Mouse (Mus musculus) neural tube, embryonic 15.5 days (tissue): ENCODE data around the gene Arhgap45. TPM values are rescaled to one million over a fixed set of nuclear protein-coding genes. Genes with fewer than 3 reads are reported as not detected.

Source experiments
- polyA plus RNA-seq: library from polyadenylated mRNA; unstranded; fragments of >200 nt; fragmentation: Nextera tagmentation; extraction: Ambion mirVana; gene quantifications from 2 replicates; pipeline ENCODE4 v1.2.1, GENCODE M21; 2015

The Arhgap45 gene
- polyA plus RNA-seq, 1 experiment from 2014 or later, result 2.0 TPM

Other genes with a start within 250 kb of the Arhgap45 start
- gene Rnf126, start 249.7 kb upstream of the Arhgap45 start, polyA plus RNA-seq, result 108 and 110 TPM in 2 replicates
- gene Fstl3, start 239.4 kb upstream of the Arhgap45 start, polyA plus RNA-seq, result 2.6 and 4.5 TPM in 2 replicates
- 0.14 and 10.2 TPM in 2 replicates for gene Prss57, start 225.7 kb upstream of the Arhgap45 start, polyA plus RNA-seq
- 227 and 256 TPM in 2 replicates for gene Palm, start 223.1 kb upstream of the Arhgap45 start, polyA plus RNA-seq
- 0.33 and 11.5 TPM in 2 replicates for gene Misp, start 195.7 kb upstream of the Arhgap45 start, polyA plus RNA-seq
- 55.8 and 121 TPM in 2 replicates for gene Ptbp1, start 162.2 kb upstream of the Arhgap45 start, polyA plus RNA-seq
- gene Prtn3, start 142.2 kb upstream of the Arhgap45 start, polyA plus RNA-seq, result 9.0 and 9.5 TPM in 2 replicates
- 316 and 385 TPM in 2 replicates for gene Plppr3, start 142.0 kb upstream of the Arhgap45 start, polyA plus RNA-seq
- gene Elane, start 130.4 kb upstream of the Arhgap45 start, polyA plus RNA-seq, result 0.31 and 0.50 TPM in 2 replicates
- gene Cfd, start 125.8 kb upstream of the Arhgap45 start, polyA plus RNA-seq, result not detected in 2 replicates
- gene Med16, start 107.7 kb upstream of the Arhgap45 start, polyA plus RNA-seq, result 44.9 and 46.7 TPM in 2 replicates
- 22.7 and 23.6 TPM in 2 replicates for gene Gm26602, start 105.8 kb upstream of the Arhgap45 start, polyA plus RNA-seq
- gene Kiss1r, start 99.7 kb upstream of the Arhgap45 start, polyA plus RNA-seq, result 1.8 and 2.8 TPM in 2 replicates
- 264 and 288 TPM in 2 replicates for gene R3hdm4, start 95.4 kb upstream of the Arhgap45 start, polyA plus RNA-seq
- 2.4 and 5.1 TPM in 2 replicates for gene Arid3a, start 89.6 kb upstream of the Arhgap45 start, polyA plus RNA-seq
- 94.4 and 104 TPM in 2 replicates for gene Wdr18, start 56.5 kb upstream of the Arhgap45 start, polyA plus RNA-seq
- gene Grin3b, start 45.9 kb upstream of the Arhgap45 start, polyA plus RNA-seq, result 0.32 and 0.33 TPM in 2 replicates
- 21.3 and 24.7 TPM in 2 replicates for gene Tmem259, start 32.3 kb upstream of the Arhgap45 start, polyA plus RNA-seq
- 31.6 and 76.4 TPM in 2 replicates for gene Cnn2, start 28.1 kb upstream of the Arhgap45 start, polyA plus RNA-seq
- 5.2 and 5.6 TPM in 2 replicates for gene Abca7, start 20.2 kb upstream of the Arhgap45 start, polyA plus RNA-seq
- 134 and 148 TPM in 2 replicates for gene Polr2e, start 23.1 kb downstream of the Arhgap45 start, polyA plus RNA-seq
- 559 and 600 TPM in 2 replicates for gene Gpx4, start 30.5 kb downstream of the Arhgap45 start, polyA plus RNA-seq
- 11.7 and 12.8 TPM in 2 replicates for gene Sbno2, start 88.9 kb downstream of the Arhgap45 start, polyA plus RNA-seq
- gene Stk11, start 99.2 kb downstream of the Arhgap45 start, polyA plus RNA-seq, result 16.9 and 17.3 TPM in 2 replicates
- 553 and 558 TPM in 2 replicates for gene Atp5d, start 122.0 kb downstream of the Arhgap45 start, polyA plus RNA-seq
- 91.9 and 93.0 TPM in 2 replicates for gene Cbarp, start 124.2 kb downstream of the Arhgap45 start, polyA plus RNA-seq
- 19.4 and 20.5 TPM in 2 replicates for gene Midn, start 131.6 kb downstream of the Arhgap45 start, polyA plus RNA-seq
- 284 and 345 TPM in 2 replicates for gene Cirbp, start 149.3 kb downstream of the Arhgap45 start, polyA plus RNA-seq
- gene 1600002K03Rik, start 156.3 kb downstream of the Arhgap45 start, polyA plus RNA-seq, result 13.5 and 14.3 TPM in 2 replicates
- 25.9 and 31.2 TPM in 2 replicates for gene Efna2, start 162.8 kb downstream of the Arhgap45 start, polyA plus RNA-seq
- gene Mum1, start 209.8 kb downstream of the Arhgap45 start, polyA plus RNA-seq, result 46.8 and 49.6 TPM in 2 replicates
- gene Ndufs7, start 232.5 kb downstream of the Arhgap45 start, polyA plus RNA-seq, result 353 and 368 TPM in 2 replicates
- gene Gamt, start 244.4 kb downstream of the Arhgap45 start, polyA plus RNA-seq, result 27.9 and 34.6 TPM in 2 replicates
- 48.6 and 50.4 TPM in 2 replicates for gene Dazap1, start 244.8 kb downstream of the Arhgap45 start, polyA plus RNA-seq